Mouse (Mus musculus): ENCODE results near the gene Nim1k. TPM values are rescaled to one million over a fixed set of nuclear protein-coding genes. Genes with fewer than 3 reads are reported as not detected.
"Not testable (repeated sequence)": the region's sequence is repeated elsewhere in the genome, so short reads cannot be mapped to it uniquely, and the experiment has no call there.

Gene Nim1k
- polyA plus RNA-seq, 1 experiment from 2014 or later: 3.1 TPM

DNA sequence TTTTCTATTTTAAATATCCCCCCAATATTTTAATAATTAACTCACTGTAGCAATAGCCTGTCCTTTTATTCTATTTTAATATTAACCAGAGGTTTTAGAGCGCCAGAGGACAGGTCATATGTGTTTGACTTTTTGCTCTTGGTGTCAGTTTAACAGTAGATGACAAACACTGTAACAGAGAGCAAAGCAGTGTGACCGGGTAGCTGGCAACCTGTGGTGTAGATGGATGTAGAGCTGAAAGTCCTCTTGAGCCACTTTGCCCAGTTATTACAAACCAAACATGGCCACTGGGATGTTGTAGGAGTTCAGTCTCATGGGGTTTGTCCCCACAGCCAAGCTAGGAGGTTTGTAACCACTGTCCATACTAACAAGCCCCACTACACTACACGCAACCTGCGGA lies 57.2 kb downstream of the Nim1k start:
- no peak overlapping the region for H3K9ac ChIP-seq (replicated peaks)
- no peaks in the 10 kb centered on the region for H3K9me3 ChIP-seq
- H3K4me1 ChIP-seq (replicated peaks): peaks cover 43% of the 10 kb centered on the region
- no peak overlapping the region for H3K27ac ChIP-seq
- no peaks in the 10 kb centered on the region for H3K27me3 ChIP-seq
- H3K4me2 ChIP-seq (replicated peaks): no peak overlapping the region
- H3K36me3 ChIP-seq: peaks cover 47% of the 10 kb centered on the region
- no peak for ATAC-seq
- no peak overlapping the region for H3K4me3 ChIP-seq (replicated peaks)
- 92% methylated on average over 4 of the region's 4 CpGs for WGBS

DNA sequence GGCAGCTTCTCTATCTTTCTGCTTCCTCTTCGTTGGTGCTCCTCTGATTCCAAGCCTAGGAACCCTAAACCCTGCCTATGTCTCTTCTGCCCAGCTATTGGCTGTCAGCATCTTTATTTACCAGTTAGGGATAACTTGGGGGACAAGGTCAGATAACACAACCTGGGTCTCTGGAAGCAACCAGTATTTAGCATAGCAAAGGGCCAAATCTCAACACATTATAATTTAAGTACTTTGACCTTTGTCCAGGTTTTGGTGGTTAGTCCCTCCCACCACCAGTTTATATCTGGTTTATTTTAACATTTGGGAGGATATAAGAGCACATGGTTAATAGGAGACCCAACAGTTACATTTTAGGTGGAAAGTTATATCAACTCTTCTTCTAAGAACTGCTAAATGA lies 59.2 kb downstream of the Nim1k start:
- 67% methylated on average over 1 of the region's 1 CpGs for WGBS
- ATAC-seq: no peak
- Histone ChIP-seq H3K4me3 (replicated peaks) (no peak overlapping the region), H3K36me3 (peaks cover 31% of the 10 kb centered on the region), H3K4me2 (replicated peaks) (no peak overlapping the region), H3K4me1 (replicated peaks) (peaks cover 62% of the 10 kb centered on the region), H3K9me3 (no peaks in the 10 kb centered on the region), H3K27me3 (no peaks in the 10 kb centered on the region), H3K9ac (replicated peaks) (no peak overlapping the region), H3K27ac (no peak overlapping the region)

DNA sequence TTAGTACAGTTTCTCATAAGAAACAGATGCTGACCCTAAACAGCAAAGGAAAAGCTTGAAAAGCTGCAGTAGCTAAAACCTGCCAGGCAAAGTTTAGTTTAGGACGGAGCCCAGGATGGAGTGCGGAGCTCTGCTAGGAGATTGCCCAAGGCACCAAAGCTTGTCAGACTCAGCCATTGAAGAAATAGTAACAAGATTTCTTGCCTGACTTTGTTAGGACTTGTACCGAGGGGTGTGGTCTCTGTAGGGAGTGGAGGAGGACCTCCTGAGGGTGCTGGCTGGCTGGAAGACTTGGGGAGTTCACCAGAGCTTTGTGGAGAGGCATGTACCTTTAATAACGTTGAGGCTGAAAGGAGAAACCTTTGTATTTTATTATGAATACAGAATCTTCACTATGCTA lies 60.0 kb downstream of the Nim1k start:
- WGBS: 67% methylated on average over 4 of the region's 4 CpGs
- H3K4me2 ChIP-seq (replicated peaks): peak overlapping the region; percentile 41
- H3K9ac ChIP-seq (replicated peaks): no peak overlapping the region
- no peaks in the 10 kb centered on the region for H3K9me3 ChIP-seq
- no peaks in the 10 kb centered on the region for H3K27me3 ChIP-seq
- no peak overlapping the region for H3K27ac ChIP-seq
- ATAC-seq: no peak
- 0 out of 2 replicates have a peak overlapping the region, but pooled peaks have one; percentile 11 for H3K4me3 ChIP-seq (replicated peaks)
- peaks cover 66% of the 10 kb centered on the region for H3K4me1 ChIP-seq (replicated peaks)
- peaks cover 24% of the 10 kb centered on the region for H3K36me3 ChIP-seq

DNA sequence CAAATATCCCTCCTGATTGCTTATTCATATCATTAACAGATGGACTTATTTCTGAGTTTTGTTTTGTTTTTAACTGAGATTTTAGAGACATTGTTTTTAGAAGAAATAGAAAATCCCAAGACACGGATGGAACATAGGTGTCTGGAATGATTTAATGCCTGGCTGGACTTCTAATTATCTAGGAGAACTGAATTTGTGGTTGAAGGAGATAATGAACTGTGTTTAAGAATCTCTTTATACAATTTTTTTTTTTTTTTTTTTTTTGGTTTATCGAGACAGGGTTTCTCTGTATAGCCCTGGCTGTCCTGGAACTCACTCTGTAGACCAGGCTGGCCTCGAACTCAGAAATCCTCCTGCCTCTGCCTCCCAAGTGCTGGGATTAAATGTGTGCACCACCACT lies 63.7 kb downstream of the Nim1k start:
- H3K27ac ChIP-seq, H3K27me3 ChIP-seq, H3K36me3 ChIP-seq, H3K9me3 ChIP-seq, ATAC-seq: not testable (repeated sequence)
- Histone ChIP-seq H3K4me3 (replicated peaks) (peak overlapping the region; percentile 69), H3K9ac (replicated peaks) (peak overlapping the region; percentile 97), H3K4me1 (replicated peaks) (peaks cover 65% of the 10 kb centered on the region), H3K4me2 (replicated peaks) (peak overlapping the region; percentile 81)
- WGBS: 78% methylated on average over 3 of the region's 3 CpGs

DNA sequence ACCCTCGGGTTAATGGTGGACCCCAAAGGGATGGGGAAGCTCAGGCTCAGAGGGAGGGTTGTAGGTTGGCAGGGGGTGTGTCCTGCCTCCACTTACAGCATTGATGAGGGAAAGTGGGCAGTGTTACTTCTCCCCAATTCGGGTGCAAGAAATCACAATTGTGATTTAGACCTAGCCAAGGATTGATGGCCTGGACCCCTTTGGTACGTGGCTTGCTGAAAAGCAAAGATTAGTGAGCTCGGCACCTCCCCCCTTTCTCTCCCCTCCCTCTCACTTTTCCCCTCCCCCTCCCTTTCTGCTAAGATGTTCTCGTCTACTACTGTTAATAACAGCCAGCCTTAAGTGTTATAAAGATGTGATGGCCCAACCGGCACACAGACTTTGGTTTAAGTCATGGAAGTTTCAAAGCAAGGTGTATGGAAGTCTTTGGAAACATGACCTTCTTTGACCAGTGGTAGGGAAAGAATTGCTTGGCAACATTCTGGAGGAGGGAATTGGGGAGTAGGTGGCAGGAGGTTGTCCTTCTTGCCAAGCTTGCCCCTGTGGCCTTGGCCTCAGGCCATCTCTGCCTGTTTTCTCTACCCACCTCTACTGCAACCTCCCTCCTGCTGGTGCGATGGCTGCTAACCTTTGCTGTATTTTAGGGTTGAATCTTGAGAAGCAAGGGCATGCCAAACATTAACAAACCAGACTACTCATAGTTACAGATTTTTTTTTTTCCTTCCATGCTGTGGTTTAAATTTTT lies 64.6 kb downstream of the Nim1k start:
- Histone ChIP-seq H3K4me1 (replicated peaks) (peaks cover 56% of the 10 kb centered on the region), H3K27ac (peak overlapping the region; percentile 99), H3K9me3 (no peaks in the 10 kb centered on the region), H3K36me3 (0 out of 2 replicates have a peak, but pooled peaks cover 4% of the 10 kb centered on the region), H3K4me3 (replicated peaks) (peak overlapping the region; percentile 69), H3K4me2 (replicated peaks) (peak overlapping the region; percentile 81), H3K9ac (replicated peaks) (peak overlapping the region; percentile 97), H3K27me3 (no peaks in the 10 kb centered on the region)
- ATAC-seq: no peak
- 3% methylated on average over 7 of the region's 7 CpGs for WGBS

DNA sequence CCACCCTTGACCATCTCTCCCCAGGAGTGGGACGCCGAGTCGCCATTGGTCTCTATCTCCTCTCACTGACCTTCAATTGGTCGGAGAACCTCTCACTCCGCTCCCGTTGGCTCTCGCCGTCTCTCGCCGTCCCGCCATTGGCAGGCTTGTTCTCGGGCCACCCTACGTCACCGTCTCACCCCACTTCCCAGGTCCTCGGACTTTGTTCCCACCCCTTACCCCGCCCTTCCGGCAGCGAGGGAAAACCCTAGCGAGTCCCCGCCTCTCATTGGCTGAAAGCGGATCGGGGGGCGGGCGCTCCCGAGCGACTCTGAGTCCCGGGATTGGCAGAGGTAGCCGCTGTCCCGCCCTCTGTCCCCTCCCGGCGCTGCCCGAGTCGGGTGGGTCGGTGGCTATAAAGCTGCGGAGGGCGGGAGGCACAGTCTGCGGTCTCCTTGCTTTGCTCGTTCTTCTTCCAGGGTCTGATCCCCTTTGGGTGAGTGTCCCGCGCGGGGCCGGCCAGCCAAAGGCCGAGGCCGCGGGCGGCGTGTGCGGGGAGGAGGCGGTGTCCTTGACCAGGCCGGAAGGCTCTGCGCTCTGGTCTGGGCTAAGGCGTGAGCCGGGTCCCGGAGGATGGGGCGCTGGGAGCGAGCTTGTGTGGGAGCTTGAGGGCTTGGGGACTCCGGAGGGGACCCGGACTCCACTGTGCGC lies 65.5 kb downstream of the Nim1k start, which contains the start of gene Hmgcs1:
Gene Hmgcs1, plus strand, starts transcription at position 341 of the 690 bp plus-strand sequence.
- Histone ChIP-seq H3K4me2 (replicated peaks) (peak within 1 kb of the TSS; percentile 81), H3K27ac (peak within 1 kb of the TSS; percentile 99), H3K9me3 (no peaks in the 10 kb centered on the region), H3K4me1 (replicated peaks) (peaks cover 49% of the 10 kb centered on the region), H3K27me3 (no peaks in the 10 kb centered on the region), H3K4me3 (replicated peaks) (peak within 1 kb of the TSS; percentile 69), H3K36me3 (no peaks in the 10 kb centered on the region), H3K9ac (replicated peaks) (peak within 1 kb of the TSS; percentile 97)
- ATAC-seq: peak; percentile 99
- under 1% methylated on average over 59 of the region's 59 CpGs for WGBS

DNA sequence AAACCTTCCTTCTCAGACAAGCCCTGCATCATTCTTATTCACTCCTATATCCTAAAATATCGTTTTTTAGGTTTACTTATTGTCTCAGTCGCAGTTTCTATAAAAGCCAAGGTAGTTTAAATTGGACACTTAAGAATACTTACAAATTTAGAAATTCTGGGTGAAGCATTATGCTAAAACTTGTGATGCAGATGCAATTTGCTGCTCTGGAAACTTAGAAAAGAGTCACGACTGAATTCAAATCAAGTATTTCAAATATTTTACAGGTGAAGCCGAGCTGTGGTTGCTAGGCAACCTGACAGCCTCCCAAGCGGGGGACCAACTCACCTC lies 66.0 kb downstream of the Nim1k start:
- Histone ChIP-seq H3K27me3 (no peaks in the 10 kb centered on the region), H3K27ac (peak overlapping the region; percentile 90), H3K9ac (replicated peaks) (no peak overlapping the region), H3K36me3 (no peaks in the 10 kb centered on the region), H3K4me2 (replicated peaks) (peak overlapping the region; percentile 81), H3K4me3 (replicated peaks) (peak overlapping the region; percentile 69), H3K9me3 (no peaks in the 10 kb centered on the region), H3K4me1 (replicated peaks) (peaks cover 45% of the 10 kb centered on the region)
- 6% methylated on average over 5 of the region's 5 CpGs for WGBS
- ATAC-seq: no peak

DNA sequence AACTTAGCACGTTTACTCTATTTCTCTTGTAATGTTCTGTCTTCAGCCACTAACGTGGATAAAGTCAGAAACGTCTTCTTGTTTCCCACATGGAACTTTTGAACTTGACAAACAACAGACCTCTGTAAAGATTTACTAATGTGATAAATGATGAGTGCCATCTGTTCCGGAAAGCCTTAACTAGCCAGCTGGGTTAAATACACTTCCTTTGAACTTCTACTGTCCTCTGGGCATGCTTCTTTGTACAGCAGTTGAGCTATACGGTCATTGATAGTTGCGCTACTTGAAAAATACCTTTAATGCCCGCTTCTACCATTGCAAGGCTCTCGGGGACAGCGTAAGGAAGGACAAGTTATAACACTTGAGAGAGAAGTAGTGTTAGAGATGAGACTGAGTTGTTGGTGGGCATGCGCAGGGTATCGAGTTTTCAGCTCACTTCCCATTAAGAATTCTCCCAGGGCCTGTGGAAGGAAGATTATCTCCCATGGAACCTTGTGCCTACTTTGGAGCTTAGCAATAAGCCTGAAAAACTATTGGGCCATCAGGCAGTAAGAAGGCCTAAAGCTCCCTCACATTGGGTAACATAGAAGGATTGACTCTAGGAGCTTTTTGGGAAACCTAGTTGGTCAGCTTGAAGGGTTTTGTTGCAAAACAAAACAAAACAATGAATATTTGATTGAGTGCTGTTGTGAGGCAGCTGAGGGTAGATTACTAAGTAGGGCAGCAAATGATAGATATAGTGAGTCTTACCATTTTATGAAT lies 71.1 kb downstream of the Nim1k start:
- no peak for ATAC-seq
- Histone ChIP-seq H3K9ac (replicated peaks) (no peak overlapping the region), H3K4me1 (replicated peaks) (peaks cover 9% of the 10 kb centered on the region), H3K9me3 (no peaks in the 10 kb centered on the region), H3K27me3 (no peaks in the 10 kb centered on the region), H3K36me3 (no peaks in the 10 kb centered on the region), H3K4me2 (replicated peaks) (no peak overlapping the region), H3K27ac (no peak overlapping the region), H3K4me3 (replicated peaks) (no peak overlapping the region)
- 90% methylated on average over 11 of the region's 11 CpGs for WGBS

DNA sequence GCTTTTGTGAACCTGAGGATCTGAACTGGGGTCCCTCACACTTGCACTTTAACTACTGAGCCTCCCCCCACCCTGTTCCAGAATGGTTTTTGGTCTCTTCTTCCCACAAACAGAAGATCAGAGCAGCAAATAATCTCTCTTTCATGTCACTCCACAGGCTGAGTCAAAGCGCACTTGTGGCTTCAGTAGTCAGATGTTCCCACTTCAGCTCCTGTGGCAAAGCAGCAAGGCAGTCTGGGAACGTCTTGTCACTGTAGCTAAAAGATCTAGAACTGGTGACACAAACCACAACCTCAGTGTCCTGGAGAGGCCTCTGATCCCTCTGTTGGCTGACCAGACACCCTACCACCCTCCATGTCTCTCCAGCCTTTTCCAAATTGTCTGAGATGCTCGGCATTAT lies 74.5 kb downstream of the Nim1k start:
- H3K4me3 ChIP-seq (replicated peaks): no peak overlapping the region
- ATAC-seq: no peak
- H3K27ac ChIP-seq: no peak overlapping the region
- H3K9me3 ChIP-seq: no peaks in the 10 kb centered on the region
- H3K36me3 ChIP-seq: no peaks in the 10 kb centered on the region
- WGBS: 75% methylated on average over 3 of the region's 3 CpGs
- no peaks in the 10 kb centered on the region for H3K4me1 ChIP-seq (replicated peaks)
- H3K9ac ChIP-seq (replicated peaks): no peak overlapping the region
- H3K27me3 ChIP-seq: no peaks in the 10 kb centered on the region
- H3K4me2 ChIP-seq (replicated peaks): no peak overlapping the region

DNA sequence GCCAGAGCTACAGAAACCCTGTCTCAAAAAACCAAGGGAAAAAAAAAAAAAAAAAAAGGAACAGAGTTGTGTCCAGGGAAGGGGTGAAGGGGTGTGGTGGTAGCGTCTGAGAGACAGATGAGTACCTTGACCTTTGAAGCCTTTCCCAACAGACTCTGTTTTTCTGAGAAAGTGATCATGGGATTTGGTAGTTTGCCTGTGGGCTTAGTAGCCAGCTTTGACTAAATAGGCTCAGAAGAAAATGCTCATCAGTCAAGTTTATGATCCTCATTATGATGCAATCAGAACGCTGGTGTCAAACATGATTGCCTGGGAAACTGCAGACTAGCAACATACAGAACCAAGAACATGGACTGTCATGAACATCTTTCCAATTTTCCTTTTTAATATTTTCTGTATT lies 76.0 kb downstream of the Nim1k start:
- H3K36me3 ChIP-seq: no peaks in the 10 kb centered on the region
- ATAC-seq: no peak
- no peaks in the 10 kb centered on the region for H3K9me3 ChIP-seq
- H3K27ac ChIP-seq: no peak overlapping the region
- 77% methylated on average over 2 of the region's 2 CpGs for WGBS
- no peak overlapping the region for H3K4me3 ChIP-seq (replicated peaks)
- H3K9ac ChIP-seq (replicated peaks): no peak overlapping the region
- H3K27me3 ChIP-seq: no peaks in the 10 kb centered on the region
- no peaks in the 10 kb centered on the region for H3K4me1 ChIP-seq (replicated peaks)
- no peak overlapping the region for H3K4me2 ChIP-seq (replicated peaks)

DNA sequence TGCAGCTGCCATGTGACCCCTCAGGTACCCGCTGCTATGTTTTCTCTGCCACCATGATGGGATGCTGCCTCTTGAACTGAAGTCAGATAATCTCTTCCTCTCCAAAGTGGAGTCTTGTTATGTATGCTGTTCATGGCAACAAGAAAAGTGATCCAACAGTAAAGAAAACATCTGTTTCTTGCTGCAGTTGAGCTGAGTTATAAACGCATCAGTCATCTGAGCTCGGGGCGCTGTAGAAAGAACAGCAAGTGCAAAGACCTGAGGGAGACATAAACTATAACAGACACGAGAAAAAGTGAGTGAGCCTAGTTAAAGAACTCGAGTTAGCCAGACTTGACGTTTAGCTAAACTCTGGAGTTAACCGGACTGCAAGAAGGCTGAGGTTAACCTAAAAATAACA lies 76.9 kb downstream of the Nim1k start:
- WGBS: 91% methylated on average over 8 of the region's 8 CpGs
- H3K4me3 ChIP-seq (replicated peaks): no peak overlapping the region
- no peaks in the 10 kb centered on the region for H3K36me3 ChIP-seq
- H3K9me3 ChIP-seq: no peaks in the 10 kb centered on the region
- no peaks in the 10 kb centered on the region for H3K4me1 ChIP-seq (replicated peaks)
- no peak for ATAC-seq
- no peak overlapping the region for H3K9ac ChIP-seq (replicated peaks)
- no peak overlapping the region for H3K27ac ChIP-seq
- H3K27me3 ChIP-seq: no peaks in the 10 kb centered on the region
- H3K4me2 ChIP-seq (replicated peaks): no peak overlapping the region

DNA sequence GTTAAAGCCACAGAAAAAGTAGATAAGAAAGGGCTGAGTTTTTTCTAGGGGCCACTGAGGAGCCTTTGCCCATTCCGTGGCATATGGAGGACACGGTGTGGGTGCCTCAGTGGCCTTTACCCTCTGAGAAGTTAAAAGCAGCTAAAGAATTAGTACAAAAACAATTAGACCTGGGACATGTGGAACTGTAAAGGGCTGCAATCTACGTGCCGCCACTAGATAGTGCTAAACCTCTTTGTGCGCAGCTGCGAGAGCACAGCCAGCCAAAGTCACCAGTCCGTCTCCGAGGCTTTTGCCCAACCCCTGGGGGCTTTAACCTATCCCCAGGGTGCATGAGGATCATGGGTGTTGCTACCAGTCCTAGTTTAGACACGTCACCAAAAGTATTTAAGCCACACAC lies 94.3 kb downstream of the Nim1k start:
- not testable (repeated sequence) for H3K4me3 ChIP-seq (replicated peaks); H3K9me3 ChIP-seq; H3K27ac ChIP-seq; H3K4me1 ChIP-seq (replicated peaks); H3K27me3 ChIP-seq; H3K36me3 ChIP-seq; H3K4me2 ChIP-seq (replicated peaks); ATAC-seq; H3K9ac ChIP-seq (replicated peaks)
- 44% methylated on average over 6 of the region's 9 CpGs for WGBS

All from midbrain, embryonic 13.5 days (tissue).